Mouse (Mus musculus) megakaryocyte-erythroid progenitor cell, adult 5 weeks (primary cell): ENCODE results near the gene Slco3a1. TPM values are rescaled to one million over a fixed set of nuclear protein-coding genes. Genes with fewer than 3 reads are reported as not detected.

Experiments used
- polyA plus RNA-seq: library from polyadenylated mRNA; stranded (reverse); fragments of >175 nt; gene quantifications from 2 replicates; pipeline ENCODE4 v1.2.3, GENCODE M21; 2012

Gene Slco3a1
- polyA plus RNA-seq = 38.9 and 42.3 TPM in 2 replicates

DNA sequence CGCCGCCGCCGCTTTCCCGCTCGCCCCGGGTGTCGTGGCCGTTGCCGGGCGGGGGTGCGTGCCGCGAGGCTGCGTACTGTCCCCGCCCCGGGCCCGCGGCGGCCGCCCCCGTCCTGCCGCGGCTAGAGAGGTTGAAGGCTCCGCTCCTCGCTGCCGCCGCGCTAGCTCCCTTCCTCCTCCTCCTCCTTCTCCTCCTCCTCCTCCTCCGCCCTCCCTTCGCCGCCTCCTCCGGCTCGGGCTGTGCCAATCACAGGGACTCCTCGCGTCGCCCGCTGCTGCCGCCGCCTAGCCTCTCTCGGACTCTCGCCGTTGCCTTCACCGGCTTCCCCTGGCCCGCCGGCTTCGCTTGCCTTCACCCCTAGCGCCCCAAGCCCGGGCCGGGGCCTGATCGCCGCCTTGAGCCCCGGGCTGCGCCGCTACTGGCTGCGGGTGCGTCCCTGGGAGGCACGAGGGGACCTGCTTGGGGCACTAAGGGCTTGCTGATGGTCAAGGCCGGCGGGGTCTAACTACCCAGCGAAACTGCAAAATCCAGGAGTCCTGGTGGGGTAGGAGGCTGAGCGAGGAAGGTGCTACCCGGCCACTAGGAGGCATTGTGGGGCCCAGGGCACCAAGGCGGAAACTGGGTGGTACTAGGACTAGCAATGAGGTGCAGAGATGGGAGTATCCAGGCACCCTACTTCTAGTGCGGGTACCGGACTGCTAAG is at the start of gene Slco3a1:
Gene Slco3a1 (minus strand): TSS at position 173 of the 704 bp plus-strand sequence.

